8 mouse cellular contexts compared by ENCODE assay signal in genomic region chr8:105851651-105852143, GRCm38 (mm10). TPM values are rescaled to one million over a fixed set of nuclear protein-coding genes. Genes with fewer than 3 reads are reported as not detected.
A peak's percentile ranks its signal among the peaks of the same experiment; 100 is the strongest.
DNase-seq lines count a peak whose midpoint lies in the region; ATAC-seq lines count a peak whose summit lies in the region.

No protein-coding gene starts in this region.

- peaks cover 24% of the 10 kb centered on the region for H3K36me3 ChIP-seq in hindbrain, embryonic 15.5 days

- peaks cover 31% of the 10 kb centered on the region for H3K4me1 ChIP-seq in hindbrain, embryonic 15.5 days (replicated peaks)

- peak overlapping the region; percentile 63 for H3K9ac ChIP-seq in hindbrain, embryonic 15.5 days

- peak; percentile 86 for ATAC-seq in hindbrain, embryonic 15.5 days (ENCODE audit: low FRiP score, low read depth)

- H3K27me3 ChIP-seq in hindbrain, embryonic 15.5 days, result no peaks in the 10 kb centered on the region

- peak; percentile 97 for DNase-seq in ZHBTc4 (ENCODE audit: low read depth, low spot score)
- peak; percentile 80 to 81 for DNase-seq in cerebellum, postnatal 36 days
- peak; percentile 89 to 91 for DNase-seq in frontal cortex, postnatal 36 days (ENCODE audit: low spot score in 2 of 2)
- DNase-seq in left cerebral cortex, adult 18-20 months (ENCODE audit: low spot score in 2 of 2), result peak; percentile 89 to 91
- DNase-seq in lung, postnatal 4 days, result peak; percentile 90 to 92
- peak; percentile 79 for DNase-seq in retina, postnatal 7 days (ENCODE audit: low read depth, low spot score)
- DNase-seq in urinary bladder, adult 18-20 months (ENCODE audit: low spot score in 2 of 2), result peak; percentile 80 to 88

- H3K9me3 ChIP-seq in hindbrain, embryonic 15.5 days, result no peaks in the 10 kb centered on the region

- H3K4me2 ChIP-seq in hindbrain, embryonic 15.5 days, result peak overlapping the region; percentile 74

- WGBS in hindbrain, embryonic 15.5 days, result under 1% methylated on average over 34 of the region's 34 CpGs

- H3K27ac ChIP-seq in hindbrain, embryonic 15.5 days (replicated peaks), result peak overlapping the region; percentile 84

- H3K4me3 ChIP-seq in hindbrain, embryonic 15.5 days, result peak overlapping the region; percentile 80

RNA-seq across cellular contexts. Expression of gene Cenpt, which starts 1.4 kb away (rescaled TPM):
- polyA plus RNA-seq in hindbrain, embryonic 15.5 days (2015; fragmentation: Nextera tagmentation; extraction: Ambion mirVana), result 52.2 and 56.9 TPM in 2 replicates
- total RNA-seq in left cerebral cortex, adult 18-20 months (2021), result 10 to 100 TPM; 14.1 to 18.1 TPM

RNA-seq across cellular contexts. Expression of gene Thap11, which starts 3.2 kb away (rescaled TPM):
- 54.9 and 56.3 TPM in 2 replicates for polyA plus RNA-seq in hindbrain, embryonic 15.5 days (2015; fragmentation: Nextera tagmentation; extraction: Ambion mirVana)
- total RNA-seq in left cerebral cortex, adult 18-20 months (2021), result 10 to 100 TPM; 40.8 to 41.6 TPM

RNA-seq across cellular contexts. Expression of gene Nutf2, which starts 8.7 kb away (rescaled TPM):
- 150 and 157 TPM in 2 replicates for polyA plus RNA-seq in hindbrain, embryonic 15.5 days (2015; fragmentation: Nextera tagmentation; extraction: Ambion mirVana)
- 10 to 100 TPM; 24.8 to 29.0 TPM for total RNA-seq in left cerebral cortex, adult 18-20 months (2021)

RNA-seq across cellular contexts. Expression of gene Tsnaxip1, which starts 24.2 kb away (rescaled TPM):
- polyA plus RNA-seq in hindbrain, embryonic 15.5 days (2015; fragmentation: Nextera tagmentation; extraction: Ambion mirVana), result 0.62 and 1.1 TPM in 2 replicates
- under 1 TPM in 1 of 2 experiments, not detected in 1; 0.26 TPM for total RNA-seq in left cerebral cortex, adult 18-20 months (2021)

RNA-seq across cellular contexts. Expression of gene Ranbp10, which starts 24.5 kb away (rescaled TPM):
- 10.7 and 11.7 TPM in 2 replicates for polyA plus RNA-seq in hindbrain, embryonic 15.5 days (2015; fragmentation: Nextera tagmentation; extraction: Ambion mirVana)
- total RNA-seq in left cerebral cortex, adult 18-20 months (2021), result 10 to 100 TPM; 22.6 to 22.9 TPM

Comparison
In these comparisons a context has a peak if more than half of its experiments do, and no peak if none do; other contexts are left out.
1. Peak in every context shown above with its lines: DNase-seq, ATAC-seq, H3K4me3 ChIP-seq and H3K27ac ChIP-seq.